Mouse (Mus musculus) stomach, embryonic 14.5 days (tissue): ENCODE measurements around the gene Esp24. TPM values are rescaled to one million over a fixed set of nuclear protein-coding genes. Genes with fewer than 3 reads are reported as not detected.

ENCODE experiments used
- polyA plus RNA-seq: library from polyadenylated mRNA; unstranded; fragments of >200 nt; fragmentation: Nextera tagmentation; extraction: Ambion mirVana; gene quantifications from 2 replicates; pipeline ENCODE4 v1.2.1, GENCODE M21; 2014

Gene Esp24
- polyA plus RNA-seq, 1 experiment from 2014 or later, result not detected

Other genes with a start within 250 kb of the Esp24 start
- gene Gm21903, start 6.6 kb downstream of the Esp24 start, polyA plus RNA-seq, result not detected in 2 replicates
- gene Esp23, start 40.3 kb downstream of the Esp24 start, polyA plus RNA-seq, result not detected in 2 replicates
- gene Esp22, start 58.6 kb downstream of the Esp24 start, polyA plus RNA-seq, result not detected in 2 replicates